Mouse (Mus musculus): Measurements from ENCODE around the gene Cd93.

Gene Cd93

DNA sequence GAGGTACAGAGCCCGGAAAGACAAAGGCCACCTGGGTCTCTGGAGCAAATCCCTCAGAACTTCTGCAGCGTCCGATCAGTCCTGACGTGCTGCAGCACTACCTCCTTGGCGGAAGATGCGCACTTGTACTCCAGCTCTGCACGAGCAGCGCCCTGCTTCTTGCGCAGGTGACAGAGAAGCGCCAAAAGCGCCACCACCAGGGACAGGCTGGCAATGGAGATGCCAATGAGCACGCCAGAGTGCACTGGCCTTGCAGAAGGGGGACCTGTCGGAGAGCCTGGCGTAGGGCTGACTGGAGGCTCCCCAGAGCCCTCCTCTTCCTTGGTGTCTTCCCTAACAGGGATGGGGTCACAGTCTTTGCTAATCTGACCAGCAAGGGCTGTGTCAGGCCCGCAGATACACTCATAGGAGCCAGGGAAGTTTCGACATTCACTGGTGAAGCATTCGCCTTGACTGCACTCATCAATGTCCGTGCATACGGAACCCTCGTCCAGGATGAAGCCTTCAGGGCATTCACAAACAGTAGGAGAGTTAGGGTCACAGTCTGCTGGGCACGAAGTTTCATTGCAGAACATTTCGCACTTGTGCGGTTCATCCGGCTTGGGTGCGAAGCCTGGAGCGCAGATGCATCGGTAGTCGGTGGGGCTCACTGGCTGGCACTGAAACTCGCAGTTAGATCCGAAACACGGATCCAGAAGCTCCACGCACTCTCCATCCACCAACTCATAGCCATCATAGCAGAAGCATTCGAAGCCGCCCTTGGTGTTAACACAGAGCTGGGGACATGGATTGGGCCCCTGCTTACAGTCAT, 37.0 kb downstream of the Cd93 start:
- no peak for DNase-seq (ENCODE audit: low spot score in 2 of 2)

DNA sequence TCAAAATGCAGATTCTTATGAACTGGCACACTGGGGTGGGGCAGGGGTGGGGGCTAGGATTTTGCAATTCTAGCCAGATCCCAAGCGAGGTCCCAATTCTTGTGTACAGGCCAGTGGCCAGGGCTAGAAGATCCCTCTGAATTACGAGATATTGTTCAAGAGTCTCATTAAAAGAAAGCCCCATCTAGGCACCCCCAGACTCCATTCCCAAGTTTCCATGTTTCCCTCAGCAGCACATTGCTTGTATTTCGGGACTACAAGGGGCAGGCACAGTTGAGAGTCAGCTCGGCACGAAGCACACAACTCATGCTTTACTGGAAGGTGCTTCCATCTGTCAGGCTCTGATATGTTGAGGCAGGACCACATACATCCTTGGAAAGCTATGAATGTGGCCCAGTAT, 38.5 kb downstream of the Cd93 start:
- no peak for DNase-seq (ENCODE audit: low spot score in 2 of 2)

DNA sequence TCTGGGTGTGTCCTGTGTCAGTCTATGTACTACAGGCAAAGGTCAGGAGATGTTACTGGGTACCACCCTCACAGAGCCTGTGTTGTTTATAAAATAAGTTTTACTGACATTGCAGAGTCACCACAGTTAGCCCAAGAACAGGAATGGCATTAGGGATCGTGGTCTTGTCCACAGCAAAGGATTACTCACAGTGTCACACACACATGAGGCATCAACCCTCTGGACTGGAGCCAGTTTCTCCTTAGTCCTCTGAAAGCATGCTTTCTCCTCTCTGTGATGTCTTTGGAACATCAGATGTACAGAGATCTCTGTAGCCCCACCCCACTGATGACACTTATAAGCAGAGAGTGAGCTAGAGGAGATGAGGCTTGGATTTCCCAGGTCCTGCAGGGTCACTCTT, 41.1 kb downstream of the Cd93 start:
- DNase-seq (ENCODE audit: low spot score in 2 of 2): no peak

DNA sequence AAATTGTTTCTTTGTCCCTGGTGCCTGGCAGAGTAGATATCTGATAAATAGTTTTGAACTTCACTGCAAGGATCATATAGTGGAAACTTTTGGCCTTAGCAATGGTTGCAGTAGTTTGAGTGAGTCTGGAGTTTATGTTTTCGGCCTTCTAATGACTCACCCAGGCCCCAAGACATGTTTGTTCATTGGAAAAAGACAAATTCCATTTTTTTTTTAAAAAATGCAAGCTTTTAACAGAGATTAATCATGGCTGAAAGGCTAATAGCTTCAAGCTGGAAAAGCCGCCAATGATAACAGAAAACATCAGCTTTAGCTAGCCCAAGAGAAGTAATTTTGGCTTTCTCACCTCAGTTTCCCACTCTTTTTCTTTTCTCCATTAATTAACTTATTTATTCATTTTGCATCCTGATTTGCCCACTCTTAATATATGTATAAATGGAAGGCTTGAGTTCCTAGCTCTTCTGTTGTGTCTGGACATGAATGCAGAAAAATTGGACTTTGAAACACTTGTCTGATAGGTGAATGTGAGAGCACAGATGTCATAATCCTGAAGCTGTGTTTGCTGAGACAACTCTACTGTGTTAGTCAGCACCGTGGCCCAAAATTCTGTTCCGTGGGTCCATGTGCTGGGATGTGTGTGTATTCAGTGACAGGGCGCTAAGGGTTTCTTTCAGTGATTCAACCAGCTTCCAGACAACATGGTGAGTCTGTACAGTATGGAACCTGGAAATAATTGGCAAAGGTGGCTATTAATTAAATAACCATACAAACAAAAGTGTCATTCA, 44.3 kb downstream of the Cd93 start:
- DNase-seq (ENCODE audit: low spot score in 2 of 2): no peak

DNA sequence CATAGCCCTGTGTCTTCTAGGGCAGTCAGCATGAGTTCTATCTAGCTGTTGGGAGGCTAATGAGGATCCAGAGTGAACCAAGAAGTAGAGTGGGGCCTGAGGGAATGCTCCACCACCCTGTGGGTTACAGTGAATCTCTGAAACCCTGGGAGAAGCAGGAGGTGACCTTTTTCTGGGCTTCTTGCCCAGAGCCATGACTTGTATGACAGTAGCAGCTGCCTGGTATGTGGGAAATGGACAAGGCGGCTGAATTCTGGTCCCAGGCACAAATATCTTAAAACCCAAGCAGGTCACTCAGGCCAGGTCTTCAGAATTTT, 45.6 kb downstream of the Cd93 start:
- no peak for DNase-seq (ENCODE audit: low spot score in 2 of 2)

DNA sequence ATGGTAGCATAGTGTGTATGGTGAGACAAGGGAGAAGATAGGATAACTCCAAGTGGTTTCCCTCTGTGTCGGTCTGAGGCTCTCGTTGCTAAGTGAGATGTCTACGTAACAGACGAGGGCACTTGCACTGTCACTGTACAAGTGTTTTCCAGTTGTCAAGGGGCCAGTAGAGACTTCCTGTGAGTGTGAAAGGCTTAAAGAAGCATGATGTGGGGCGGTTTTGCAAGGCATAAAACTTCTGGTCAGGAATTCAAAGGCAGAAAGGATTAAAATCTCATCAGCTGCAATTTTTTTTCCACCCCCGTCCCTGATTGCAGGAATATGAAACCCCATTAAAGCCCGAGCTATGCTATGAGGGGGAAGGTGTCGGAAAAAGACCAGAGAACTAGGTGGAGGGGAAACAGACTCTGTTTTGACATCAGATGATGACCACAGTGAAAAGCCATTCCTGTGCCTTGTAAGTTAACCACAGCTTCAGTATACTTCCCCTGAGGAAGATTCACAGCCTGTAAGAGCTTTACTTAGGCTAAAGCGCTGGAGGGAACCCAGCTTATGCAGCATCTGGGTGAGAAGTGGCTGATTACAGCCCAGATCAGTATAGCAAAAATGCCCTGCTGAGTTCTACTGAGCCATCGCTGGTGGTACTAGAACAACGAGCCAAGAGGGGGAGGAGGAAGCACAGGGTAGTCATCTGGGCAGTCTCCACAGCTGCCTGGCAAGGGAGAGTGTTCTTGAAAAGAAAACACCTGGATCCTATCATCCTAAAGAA, 46.2 kb downstream of the Cd93 start:
- no peak for DNase-seq (ENCODE audit: low spot score in 2 of 2)

DNA sequence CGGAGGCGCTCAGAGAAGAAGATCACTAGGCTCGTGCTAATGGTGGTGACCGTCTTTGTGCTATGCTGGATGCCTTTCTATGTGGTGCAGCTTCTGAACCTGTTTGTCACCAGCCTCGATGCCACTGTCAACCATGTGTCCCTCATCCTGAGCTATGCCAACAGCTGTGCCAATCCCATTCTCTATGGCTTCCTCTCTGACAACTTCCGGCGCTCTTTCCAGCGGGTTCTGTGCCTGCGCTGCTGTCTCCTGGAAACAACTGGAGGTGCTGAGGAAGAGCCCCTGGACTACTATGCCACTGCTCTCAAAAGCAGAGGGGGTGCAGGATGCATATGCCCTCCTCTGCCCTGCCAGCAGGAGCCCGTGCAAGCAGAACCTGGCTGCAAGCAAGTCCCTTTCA, 47.2 kb downstream of the Cd93 start:
- no peak for DNase-seq (ENCODE audit: low spot score in 2 of 2)

DNA sequence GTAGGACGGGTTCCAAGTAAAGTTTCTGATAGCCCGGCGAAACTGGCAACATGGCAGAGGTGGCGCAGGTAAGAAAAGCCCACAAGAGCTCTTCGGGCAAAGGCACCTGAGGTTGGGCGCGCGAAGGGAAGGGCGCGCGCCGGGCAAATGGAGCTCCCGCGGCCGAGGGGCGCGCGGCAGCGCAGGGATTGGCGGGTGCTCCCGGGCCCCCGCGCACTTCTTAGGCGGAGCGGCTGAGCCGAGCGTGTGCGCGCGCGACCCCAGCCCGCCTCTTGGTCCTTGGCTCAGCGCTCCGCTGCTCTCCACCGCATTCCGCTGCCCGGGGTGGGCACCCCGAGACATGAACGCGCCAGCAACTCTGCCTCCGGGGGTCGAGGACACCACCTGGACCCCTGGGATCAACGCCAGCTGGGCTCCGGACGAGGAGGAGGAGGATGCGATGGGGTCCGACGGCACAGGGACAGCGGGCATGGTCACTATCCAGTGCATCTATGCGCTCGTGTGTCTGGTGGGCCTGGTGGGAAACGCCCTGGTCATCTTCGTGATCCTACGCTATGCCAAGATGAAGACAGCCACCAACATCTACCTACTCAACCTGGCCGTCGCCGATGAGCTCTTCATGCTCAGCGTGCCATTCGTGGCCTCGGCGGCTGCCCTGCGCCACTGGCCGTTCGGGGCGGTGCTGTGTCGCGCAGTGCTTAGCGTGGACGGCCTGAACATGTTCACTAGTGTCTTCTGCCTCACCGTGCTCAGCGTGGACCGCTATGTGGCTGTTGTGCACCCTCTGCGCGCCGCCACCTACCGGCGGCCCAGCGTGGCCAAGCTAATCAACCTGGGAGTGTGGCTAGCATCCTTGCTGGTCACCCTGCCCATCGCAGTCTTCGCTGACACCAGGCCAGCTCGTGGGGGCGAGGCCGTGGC, 48.0 kb downstream of the Cd93 start, which contains the start of gene Sstr4:
Gene Sstr4 (plus strand): TSS at position 214 of the 921 bp plus-strand sequence.
- DNase-seq (ENCODE audit: low spot score in 2 of 2): no peak

DNA sequence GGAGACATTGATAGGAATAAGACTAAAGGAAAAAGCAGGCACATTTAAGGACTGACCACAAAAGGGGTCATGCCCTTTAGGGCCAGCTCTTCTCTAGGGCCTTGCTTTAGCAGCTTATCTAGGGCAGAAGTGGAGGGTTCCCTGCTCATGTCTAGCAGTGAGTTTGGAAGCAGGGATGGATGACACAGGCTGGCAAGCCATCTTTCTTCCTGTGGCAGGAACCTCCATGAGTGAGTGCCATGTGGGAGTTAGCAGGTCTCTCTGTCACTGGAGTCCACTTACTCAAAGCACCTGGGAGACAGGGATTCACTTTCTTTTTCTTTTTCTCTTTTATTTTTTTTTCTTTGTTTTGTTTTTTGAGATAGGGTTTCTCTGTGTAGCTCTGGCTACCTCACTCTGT, 49.5 kb downstream of the Cd93 start:
- DNase-seq (ENCODE audit: low spot score in 2 of 2): no peak

DNA sequence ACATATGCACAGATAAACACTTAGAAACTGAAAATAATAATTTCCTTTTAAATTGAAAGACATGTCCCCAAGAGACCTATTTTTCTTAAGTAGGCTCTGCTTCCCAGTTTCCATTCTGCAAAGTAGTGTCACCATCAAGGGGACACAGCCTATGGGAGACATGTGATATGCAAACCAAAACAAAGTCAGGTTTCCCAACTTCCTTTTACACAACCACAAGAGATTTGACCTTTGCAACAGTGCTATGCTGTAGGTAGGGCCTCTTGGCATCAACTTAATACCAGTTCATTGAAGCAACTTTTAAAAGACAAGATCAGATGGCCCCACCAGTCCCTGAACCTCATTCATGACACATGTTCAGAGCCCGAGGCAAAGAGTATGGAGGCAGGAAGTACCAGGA, 50.2 kb downstream of the Cd93 start:
- DNase-seq (ENCODE audit: low spot score in 2 of 2): no peak

DNA sequence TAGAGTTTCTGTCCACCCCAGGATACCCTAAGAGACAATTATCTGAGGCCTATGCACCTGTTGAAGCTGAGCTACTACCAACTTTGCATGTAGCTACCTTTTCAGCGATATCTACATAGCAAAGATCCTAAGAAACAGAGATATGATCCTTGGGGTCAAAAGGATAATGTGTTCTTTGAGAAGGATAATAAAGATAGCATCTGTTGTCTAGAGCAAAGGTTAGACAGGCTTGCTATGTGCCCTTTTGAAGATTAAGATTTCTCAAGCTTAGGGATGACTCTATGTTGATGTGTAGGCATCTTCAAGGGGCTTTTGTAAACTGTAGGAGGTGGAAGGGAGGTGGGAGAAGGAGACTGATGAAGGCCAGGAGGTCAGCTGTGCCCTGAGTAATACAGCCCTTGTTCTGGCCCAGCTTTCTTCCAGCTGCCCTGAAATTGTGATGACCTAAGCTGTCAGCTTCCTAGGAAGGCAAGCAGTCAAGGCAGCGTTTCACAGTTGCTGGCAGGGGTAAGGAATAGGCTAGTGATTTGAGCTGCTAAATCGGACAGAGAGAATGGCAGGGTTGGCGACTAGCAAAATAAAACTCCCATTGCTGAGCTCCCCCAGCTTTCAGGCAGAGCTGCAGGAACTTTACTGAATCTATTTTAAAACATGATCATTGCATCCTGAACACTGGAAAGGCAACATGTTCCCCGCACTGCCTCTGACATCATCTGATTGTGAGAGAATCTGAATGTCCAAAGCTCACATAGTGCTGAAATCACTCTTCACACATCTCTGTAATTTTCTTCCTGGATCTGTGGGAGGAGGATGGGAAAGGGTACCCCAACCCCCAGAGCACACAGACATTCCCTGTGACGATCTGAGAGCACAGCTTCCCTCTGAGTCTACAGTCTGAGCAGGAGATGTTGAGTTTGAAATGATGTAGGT, 55.4 kb downstream of the Cd93 start:
- no peak for DNase-seq (ENCODE audit: low spot score in 2 of 2)

DNA sequence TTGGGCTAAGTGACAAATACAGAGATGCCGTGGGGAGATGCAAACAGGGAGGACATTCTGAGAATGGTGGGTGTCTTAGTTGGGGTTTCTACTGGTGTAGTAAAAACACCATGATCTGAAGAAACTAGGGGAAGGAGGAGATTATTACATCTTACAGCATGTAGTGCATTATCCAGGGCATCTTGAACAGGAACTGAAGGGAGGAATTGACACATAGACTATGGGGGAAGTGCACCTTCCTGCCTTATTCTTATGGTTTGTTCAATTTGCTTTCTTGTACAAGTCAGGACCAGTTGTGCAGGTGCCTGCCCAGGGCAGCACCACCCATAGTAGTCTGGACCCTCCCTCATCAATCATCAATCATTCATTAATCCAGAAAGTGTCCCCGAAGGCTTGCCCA, 56.4 kb downstream of the Cd93 start:
- no peak for DNase-seq (ENCODE audit: low spot score in 2 of 2)
